Mouse (Mus musculus): ENCODE data around the gene Pde5a.

GRCm38 (mm10) chr3:122835097-122835850 is 106.5 kb downstream of the Pde5a start:
- no peak for TF ChIP-seq POLR2A (IDR thresholded peaks at IDR 0.05; ENCODE audit: control insufficient read depth, low read depth, low read length)
- TF ChIP-seq CTCF (IDR thresholded peaks at IDR 0.05; ENCODE audit: control insufficient read depth, insufficient read depth, insufficient replicate concordance, low read depth, low read length) = no peak
